Mouse (Mus musculus): ENCODE measurements at regions not wholly inside any gene's neighbourhood (a gene's known extent, or its start where the extent isn't known, plus 50 kb on each side); places are given as distances from the start of the nearest gene placed in this dataset.

GRCm38 (mm10) chr17:48624937-48625336, 170.2 kb downstream of the Unc5cl start:
- TF ChIP-seq CTCF (conservative IDR thresholded peaks at IDR 0.05; ENCODE audit: low read length) (no peak), POU5F1 (IDR thresholded peaks at IDR 0.05; ENCODE audit: borderline replicate concordance, low read length) (no peak), NANOG (IDR thresholded peaks at IDR 0.05; ENCODE audit: borderline replicate concordance, low read length) (no peak)
